8 mouse cellular contexts compared by ENCODE assay signal in the genomic region with DNA sequence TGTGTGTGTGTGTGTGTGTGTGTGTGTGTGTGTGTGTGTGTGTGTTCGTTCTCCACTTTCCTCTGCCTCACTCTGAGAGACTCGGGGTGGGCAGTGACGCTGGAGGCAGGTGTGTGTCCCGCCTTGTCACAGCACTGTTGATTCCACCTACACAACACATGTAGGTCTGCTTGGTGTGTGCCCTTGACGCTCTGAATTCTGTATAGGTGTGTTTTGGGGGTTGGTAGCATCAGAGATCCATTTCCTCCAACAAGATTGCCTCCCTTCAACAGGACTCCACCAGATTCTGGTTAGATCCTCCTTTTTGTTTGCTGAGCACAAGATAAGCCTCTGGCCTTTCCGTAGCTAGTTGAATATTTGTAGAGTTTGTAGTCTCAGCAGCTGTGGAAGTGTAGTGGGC.
DNase-seq lines count a peak whose midpoint lies in the region; ATAC-seq and TF ChIP-seq lines count a peak whose summit lies in the region.

No protein-coding gene starts in this region.

- H3K9me3 ChIP-seq in kidney, postnatal 0 days (replicated peaks; ENCODE audit: low read length), result no peaks in the 10 kb centered on the region
- no peaks in the 10 kb centered on the region for H3K9me3 ChIP-seq in G1E (replicated peaks)
- no peaks in the 10 kb centered on the region for H3K9me3 ChIP-seq in liver, embryonic 13.5 days (replicated peaks)

- peak overlapping the region; percentile 58 for H3K9ac ChIP-seq in kidney, postnatal 0 days (ENCODE audit: low read depth, low read length)
- peak overlapping the region; percentile 66; the same call in 1 of the 2 replicates for H3K9ac ChIP-seq in liver, embryonic 13.5 days

- H3K4me2 ChIP-seq in kidney, postnatal 0 days (ENCODE audit: low read length), result peak overlapping the region; percentile 87
- H3K4me2 ChIP-seq in liver, embryonic 13.5 days, result peak overlapping the region; percentile 84

- no peak for ATAC-seq in kidney, postnatal 0 days (replicated peaks; ENCODE audit: low FRiP score, low read depth)
- ATAC-seq in G1E (ENCODE audit: extremely low read depth, insufficient number of reproducible peaks, low FRiP score, poor library complexity, severe bottlenecking), result no peak
- ATAC-seq in liver, embryonic 13.5 days (ENCODE audit: low read depth), result no peak

- no peak for TF ChIP-seq CTCF in kidney, postnatal 0 days (IDR thresholded peaks at IDR 0.05; ENCODE audit: low read depth)
- TF ChIP-seq CTCF in G1E (IDR thresholded peaks at IDR 0.05; ENCODE audit: low read depth, low read length), result no peak

- peaks cover 3% of the 10 kb centered on the region for H3K4me1 ChIP-seq in kidney, postnatal 0 days (replicated peaks; ENCODE audit: insufficient read depth, low read length)
- H3K4me1 ChIP-seq in G1E (ENCODE audit: insufficient read depth, low read depth, low read length), result peaks cover 62% of the 10 kb centered on the region
- peaks cover 38% of the 10 kb centered on the region for H3K4me1 ChIP-seq in liver, embryonic 13.5 days (replicated peaks)

- H3K4me3 ChIP-seq in kidney, postnatal 0 days (replicated peaks; ENCODE audit: low read depth, low read length), result peak overlapping the region; percentile 56
- H3K4me3 ChIP-seq in G1E (ENCODE audit: low read depth, low read length), result peak overlapping the region; percentile 82
- peak overlapping the region; percentile 63 for H3K4me3 ChIP-seq in liver, embryonic 13.5 days (replicated peaks)

- DNase-seq in kidney, postnatal 0 days (ENCODE audit: low spot score), result no peak
- DNase-seq in kidney, adult 9 months, result no peak
- DNase-seq in G1E (ENCODE audit: low spot score) (no peak), MN1 (ENCODE audit: low spot score) (no peak)
- DNase-seq in cerebellum, postnatal 36 days, result peak; percentile 32 to 35
- DNase-seq in liver, embryonic 13.5 days, result no peak
- DNase-seq in ovary, postnatal 36 days (ENCODE audit: low spot score), result no peak
- no peak for DNase-seq in spleen, postnatal 4 days (ENCODE audit: low spot score in 2 of 2)

- no peaks in the 10 kb centered on the region for H3K36me3 ChIP-seq in kidney, postnatal 0 days (ENCODE audit: insufficient read depth, low read length)
- H3K36me3 ChIP-seq in G1E (replicated peaks), result peaks cover 3% of the 10 kb centered on the region
- no peaks in the 10 kb centered on the region for H3K36me3 ChIP-seq in liver, embryonic 13.5 days

- no peak overlapping the region for H3K27ac ChIP-seq in kidney, postnatal 0 days
- no peak overlapping the region for H3K27ac ChIP-seq in liver, embryonic 13.5 days

- WGBS in kidney, postnatal 0 days, result 69% methylated on average over 6 of the region's 6 CpGs
- 29% methylated on average over 6 of the region's 6 CpGs for WGBS in liver, embryonic 13.5 days (ENCODE audit: insufficient replicate concordance)

- no peaks in the 10 kb centered on the region for H3K27me3 ChIP-seq in kidney, postnatal 0 days (ENCODE audit: insufficient read depth, low read length)
- peaks cover 21% of the 10 kb centered on the region for H3K27me3 ChIP-seq in G1E (ENCODE audit: insufficient read depth, low read length)
- peaks cover 12% of the 10 kb centered on the region for H3K27me3 ChIP-seq in liver, embryonic 13.5 days

Comparison
In these comparisons a context has a peak if more than half of its experiments do, and no peak if none do; other contexts are left out.
1. DNase-seq: peak in cerebellum, postnatal 36 days (2 of 2); none in kidney, postnatal 0 days (single experiment), kidney, adult 9 months (single experiment), G1E (single experiment), liver, embryonic 13.5 days (single experiment), ovary, postnatal 36 days (single experiment), spleen, postnatal 4 days (0 of 2) and MN1 (single experiment).
2. Peak in every context shown above with its lines, with median percentiles within 50 percentile points of each other: H3K4me3 ChIP-seq.